Mouse (Mus musculus) retina, adult 2 months (tissue): ENCODE data around the gene Atox1.
"Not testable (repeated sequence)": the region's sequence is repeated elsewhere in the genome, so short reads cannot be mapped to it uniquely, and the experiment has no call there.

Experiments
- DNase-seq: peaks from one replicate; pipeline ENCODE4 v3.0.0-alpha.2; 2012; ENCODE audit warnings: low read depth, low spot score

The Atox1 gene

GRCm38 (mm10) chr11:55453640-55454039 lies 7.4 kb downstream of the Atox1 start:
- no peak for DNase-seq

- no peak for DNase-seq
These were observed 10.7 kb downstream of the Atox1 start for GRCm38 (mm10) chr11:55450311-55450710.

GRCm38 (mm10) chr11:55449531-55449930 lies 11.5 kb downstream of the Atox1 start:
- DNase-seq, result no peak

GRCm38 (mm10) chr11:55446579-55446978 lies 14.5 kb downstream of the Atox1 start:
- peak; percentile 63 for DNase-seq

- DNase-seq, result peak; percentile 51
These were observed 16.3 kb downstream of the Atox1 start for GRCm38 (mm10) chr11:55444772-55445171.

GRCm38 (mm10) chr11:55439718-55440117 lies 21.3 kb downstream of the Atox1 start:
- no peak for DNase-seq

- DNase-seq, result no peak
These were observed 23.0 kb downstream of the Atox1 start for GRCm38 (mm10) chr11:55438031-55438430.

GRCm38 (mm10) chr11:55436089-55436488 lies 24.9 kb downstream of the Atox1 start:
- no peak for DNase-seq

- DNase-seq, result no peak
These were observed 28.1 kb downstream of the Atox1 start for GRCm38 (mm10) chr11:55432981-55433380.

GRCm38 (mm10) chr11:55429973-55430372 lies 31.1 kb downstream of the Atox1 start:
- no peak for DNase-seq

GRCm38 (mm10) chr11:55428186-55429012 lies 32.6 kb downstream of the Atox1 start:
- no peak for DNase-seq

GRCm38 (mm10) chr11:55424746-55425360 lies 36.2 kb downstream of the Atox1 start:
- no peak for DNase-seq

- DNase-seq, result no peak
These were observed 37.3 kb downstream of the Atox1 start for GRCm38 (mm10) chr11:55423756-55424155.

- no peak for DNase-seq
These were observed 38.1 kb downstream of the Atox1 start, which contains the start of gene Sparc for GRCm38 (mm10) chr11:55422978-55423377. Gene Sparc (minus strand): TSS chr11:55423183.

- DNase-seq, result no peak
These were observed 41.2 kb downstream of the Atox1 start for GRCm38 (mm10) chr11:55419678-55420307.

- no peak for DNase-seq
These were observed 41.8 kb downstream of the Atox1 start for GRCm38 (mm10) chr11:55419296-55419677.

- no peak for DNase-seq
These were observed 42.4 kb downstream of the Atox1 start for GRCm38 (mm10) chr11:55418704-55419061.

- no peak for DNase-seq
These were observed 42.9 kb downstream of the Atox1 start for GRCm38 (mm10) chr11:55417898-55418703.

- no peak for DNase-seq
These were observed 44.3 kb downstream of the Atox1 start for GRCm38 (mm10) chr11:55416609-55417265.

GRCm38 (mm10) chr11:55415731-55416130 lies 45.3 kb downstream of the Atox1 start:
- DNase-seq, result not testable (repeated sequence)

GRCm38 (mm10) chr11:55415036-55415704 lies 45.9 kb downstream of the Atox1 start:
- no peak for DNase-seq
